Mouse (Mus musculus): Measurements from ENCODE around the gene Vegfc. TPM values are rescaled to one million over a fixed set of nuclear protein-coding genes. Genes with fewer than 3 reads are reported as not detected.
A peak's percentile ranks its signal among the peaks of the same experiment; 100 is the strongest.

Vegfc gene
- polyA plus RNA-seq, 1 experiment from 2014 or later, result 4.0 TPM

DNA sequence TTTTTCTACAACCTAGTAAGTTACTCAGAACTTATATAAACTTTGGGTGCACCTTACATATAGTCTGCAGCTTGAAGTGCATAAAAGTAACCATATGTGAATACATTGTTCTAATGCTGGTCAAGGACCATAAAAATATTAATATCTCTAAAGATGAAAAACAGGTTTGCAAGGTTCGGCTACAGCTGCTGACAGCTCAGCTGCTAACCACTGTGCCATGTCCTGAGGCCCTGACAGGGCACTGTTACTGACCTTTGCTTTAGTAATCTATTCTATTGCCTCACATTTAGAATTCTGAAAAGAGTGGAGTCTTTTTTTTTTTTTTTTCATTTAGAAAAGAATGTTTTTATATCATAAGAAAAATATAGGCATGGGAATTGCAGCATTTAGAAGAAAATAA is 44.9 kb downstream of the Vegfc start:
- H3K9me3 ChIP-seq (ENCODE audit: control insufficient read depth, low read length), result no peaks in the 10 kb centered on the region
- H3K9ac ChIP-seq (ENCODE audit: low read depth, low read length), result no peak overlapping the region
- no peak overlapping the region for H3K4me3 ChIP-seq (ENCODE audit: low read length)
- ATAC-seq, result peak; percentile 96
- H3K27ac ChIP-seq (ENCODE audit: low read length), result no peak overlapping the region
- H3K4me2 ChIP-seq (ENCODE audit: low read depth, low read length), result no peak overlapping the region
- WGBS, result 53% methylated on average over 1 of the region's 1 CpGs
- H3K36me3 ChIP-seq (ENCODE audit: control insufficient read depth, insufficient read depth, low read length), result no peaks in the 10 kb centered on the region
- no peaks in the 10 kb centered on the region for H3K4me1 ChIP-seq (ENCODE audit: control insufficient read depth, insufficient read depth, low read length)
- H3K27me3 ChIP-seq (replicated peaks; ENCODE audit: control insufficient read depth, insufficient read depth, low read length), result no peaks in the 10 kb centered on the region

DNA sequence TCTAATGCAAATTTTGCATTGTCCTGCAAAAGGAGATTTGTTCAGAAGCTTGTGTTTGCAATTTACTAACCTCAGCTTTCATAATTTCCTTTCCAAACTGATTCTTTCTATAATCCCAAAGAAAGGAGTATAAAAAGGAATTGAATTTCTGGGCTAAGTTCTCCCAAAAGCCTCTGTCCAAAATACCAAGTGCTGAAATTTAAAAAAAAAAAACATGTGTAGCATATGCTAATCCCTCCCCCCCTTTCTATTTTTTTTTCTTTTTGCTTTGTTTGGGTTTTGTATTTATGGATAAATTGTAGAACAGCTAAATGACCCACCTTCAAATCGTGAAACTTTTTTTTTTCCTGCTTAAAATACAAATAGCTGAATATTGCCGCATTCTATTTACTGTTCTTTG is 53.2 kb downstream of the Vegfc start:
- H3K4me2 ChIP-seq (ENCODE audit: low read depth, low read length), result no peak overlapping the region
- H3K9ac ChIP-seq (ENCODE audit: low read depth, low read length), result no peak overlapping the region
- no peak for ATAC-seq
- no peaks in the 10 kb centered on the region for H3K27me3 ChIP-seq (replicated peaks; ENCODE audit: control insufficient read depth, insufficient read depth, low read length)
- H3K27ac ChIP-seq (ENCODE audit: low read length), result no peak overlapping the region
- H3K4me3 ChIP-seq (ENCODE audit: low read length), result no peak overlapping the region
- WGBS, result 90% methylated on average over 2 of the region's 2 CpGs
- no peaks in the 10 kb centered on the region for H3K36me3 ChIP-seq (ENCODE audit: control insufficient read depth, insufficient read depth, low read length)
- H3K4me1 ChIP-seq (ENCODE audit: control insufficient read depth, insufficient read depth, low read length), result no peaks in the 10 kb centered on the region
- H3K9me3 ChIP-seq (ENCODE audit: control insufficient read depth, low read length), result no peaks in the 10 kb centered on the region

DNA sequence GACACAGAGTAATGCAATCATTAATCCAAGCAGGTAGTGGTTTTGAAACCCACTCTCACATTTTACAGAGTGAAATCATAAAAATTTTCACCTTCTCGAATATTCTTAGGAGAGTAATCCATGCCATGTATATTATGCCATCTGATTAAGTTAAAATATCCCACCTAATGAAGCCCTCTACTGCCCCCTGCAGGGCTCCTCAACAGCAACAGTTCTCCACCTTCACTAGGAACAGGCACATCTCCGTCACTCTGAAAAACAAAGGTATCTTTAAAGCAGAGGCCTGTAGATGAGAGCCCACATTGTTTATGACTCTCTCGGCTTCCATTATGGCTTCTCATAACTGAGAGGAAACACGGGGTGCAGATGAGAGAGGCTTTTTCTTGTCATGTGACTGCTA is 75.8 kb downstream of the Vegfc start:
- H3K9ac ChIP-seq (ENCODE audit: low read depth, low read length), result no peak overlapping the region

DNA sequence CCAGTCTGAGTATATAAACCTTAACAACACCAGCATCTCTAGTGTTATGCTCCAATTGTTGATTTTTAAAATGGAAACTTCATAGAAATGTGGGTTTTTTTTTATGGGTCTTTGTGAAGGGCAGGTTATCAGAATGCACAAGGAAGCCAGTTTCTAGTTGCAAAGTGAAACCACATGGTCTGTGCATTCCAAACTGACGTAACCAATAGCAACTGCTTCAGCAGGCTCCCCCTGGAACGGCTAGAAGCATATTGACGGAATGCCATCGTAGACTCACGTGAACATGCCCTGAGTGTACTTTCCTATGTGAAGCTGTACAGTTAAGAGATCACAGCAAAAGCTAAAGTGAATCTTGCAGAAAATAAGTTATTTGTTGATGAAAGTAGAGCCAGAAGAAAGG is 86.1 kb downstream of the Vegfc start:
- Histone ChIP-seq H3K27ac (ENCODE audit: low read length) (no peak overlapping the region), H3K4me1 (ENCODE audit: control insufficient read depth, insufficient read depth, low read length) (no peaks in the 10 kb centered on the region; the same call in 1 of the 2 replicates), H3K9ac (ENCODE audit: low read depth, low read length) (no peak overlapping the region), H3K27me3 (replicated peaks; ENCODE audit: control insufficient read depth, insufficient read depth, low read length) (no peaks in the 10 kb centered on the region), H3K9me3 (ENCODE audit: control insufficient read depth, low read length) (no peaks in the 10 kb centered on the region), H3K4me2 (ENCODE audit: low read depth, low read length) (no peak overlapping the region), H3K36me3 (ENCODE audit: control insufficient read depth, insufficient read depth, low read length) (no peaks in the 10 kb centered on the region; the same call in 1 of the 2 replicates), H3K4me3 (ENCODE audit: low read length) (no peak overlapping the region)
- no peak for ATAC-seq
- 22% methylated on average over 5 of the region's 5 CpGs for WGBS

More for the DNA sequence above, 75.8 kb downstream of the Vegfc start:
- H3K9me3 ChIP-seq (ENCODE audit: control insufficient read depth, low read length), result no peaks in the 10 kb centered on the region
- ATAC-seq, result no peak
- no peak overlapping the region for H3K27ac ChIP-seq (ENCODE audit: low read length)
- no peak overlapping the region for H3K4me3 ChIP-seq (ENCODE audit: low read length)
- WGBS, result 62% methylated on average over 4 of the region's 4 CpGs
- H3K27me3 ChIP-seq (replicated peaks; ENCODE audit: control insufficient read depth, insufficient read depth, low read length), result no peaks in the 10 kb centered on the region
- no peaks in the 10 kb centered on the region for H3K36me3 ChIP-seq (ENCODE audit: control insufficient read depth, insufficient read depth, low read length)
- H3K4me1 ChIP-seq (ENCODE audit: control insufficient read depth, insufficient read depth, low read length), result no peaks in the 10 kb centered on the region
- H3K4me2 ChIP-seq (ENCODE audit: low read depth, low read length), result no peak overlapping the region

DNA sequence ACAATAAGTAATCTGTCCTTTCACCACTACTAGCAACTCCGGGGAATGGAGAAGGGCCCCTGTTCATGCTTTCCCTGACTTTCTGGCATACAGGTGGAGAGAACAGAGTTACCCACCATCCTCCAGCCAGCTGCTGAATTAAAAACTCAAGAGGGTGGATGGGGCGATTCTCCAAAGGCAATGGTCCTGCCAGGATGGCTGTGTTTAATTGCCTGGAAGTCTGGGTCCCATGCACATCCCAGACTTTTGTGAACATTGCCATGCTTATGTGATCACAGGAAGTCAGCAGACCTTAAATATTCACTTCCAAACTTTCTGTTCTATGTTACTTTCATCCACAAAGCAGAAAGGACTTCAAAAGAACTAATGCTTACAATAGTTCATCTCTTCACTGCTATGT is 107.9 kb downstream of the Vegfc start:
- no peak overlapping the region for H3K4me3 ChIP-seq (ENCODE audit: low read length)
- no peaks in the 10 kb centered on the region for H3K36me3 ChIP-seq (ENCODE audit: control insufficient read depth, insufficient read depth, low read length)
- no peaks in the 10 kb centered on the region for H3K9me3 ChIP-seq (ENCODE audit: control insufficient read depth, low read length)
- no peak overlapping the region for H3K27ac ChIP-seq (ENCODE audit: low read length)
- no peak overlapping the region for H3K4me2 ChIP-seq (ENCODE audit: low read depth, low read length)
- ATAC-seq, result no peak
- 73% methylated on average over 2 of the region's 2 CpGs for WGBS
- H3K4me1 ChIP-seq (ENCODE audit: control insufficient read depth, insufficient read depth, low read length), result no peaks in the 10 kb centered on the region
- H3K9ac ChIP-seq (ENCODE audit: low read depth, low read length), result no peak overlapping the region
- no peaks in the 10 kb centered on the region for H3K27me3 ChIP-seq (replicated peaks; ENCODE audit: control insufficient read depth, insufficient read depth, low read length)

DNA sequence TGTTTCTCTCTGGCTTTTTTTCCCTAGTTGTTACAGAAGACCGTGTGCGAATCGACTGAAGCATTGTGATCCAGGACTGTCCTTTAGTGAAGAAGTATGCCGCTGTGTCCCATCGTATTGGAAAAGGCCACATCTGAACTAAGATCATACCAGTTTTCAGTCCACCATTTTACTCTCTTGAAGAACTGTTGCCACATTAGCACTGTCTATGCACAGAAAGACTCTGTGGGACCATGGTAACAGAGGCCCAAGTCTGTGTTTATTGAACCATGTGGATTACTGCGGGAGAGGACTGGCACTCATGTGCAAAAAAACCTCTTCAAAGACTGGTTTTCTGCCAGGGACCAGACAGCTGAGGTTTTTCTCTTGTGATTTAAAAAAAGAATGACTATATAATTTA is 108.5 kb downstream of the Vegfc start:
- no peak overlapping the region for H3K9ac ChIP-seq (ENCODE audit: low read depth, low read length)
- H3K27me3 ChIP-seq (replicated peaks; ENCODE audit: control insufficient read depth, insufficient read depth, low read length), result no peaks in the 10 kb centered on the region
- no peak overlapping the region for H3K4me2 ChIP-seq (ENCODE audit: low read depth, low read length)
- no peaks in the 10 kb centered on the region for H3K4me1 ChIP-seq (ENCODE audit: control insufficient read depth, insufficient read depth, low read length)
- no peaks in the 10 kb centered on the region for H3K36me3 ChIP-seq (ENCODE audit: control insufficient read depth, insufficient read depth, low read length)
- H3K27ac ChIP-seq (ENCODE audit: low read length), result no peak overlapping the region
- no peaks in the 10 kb centered on the region for H3K9me3 ChIP-seq (ENCODE audit: control insufficient read depth, low read length)
- no peak overlapping the region for H3K4me3 ChIP-seq (ENCODE audit: low read length)
- 91% methylated on average over 6 of the region's 6 CpGs for WGBS
- no peak for ATAC-seq

DNA sequence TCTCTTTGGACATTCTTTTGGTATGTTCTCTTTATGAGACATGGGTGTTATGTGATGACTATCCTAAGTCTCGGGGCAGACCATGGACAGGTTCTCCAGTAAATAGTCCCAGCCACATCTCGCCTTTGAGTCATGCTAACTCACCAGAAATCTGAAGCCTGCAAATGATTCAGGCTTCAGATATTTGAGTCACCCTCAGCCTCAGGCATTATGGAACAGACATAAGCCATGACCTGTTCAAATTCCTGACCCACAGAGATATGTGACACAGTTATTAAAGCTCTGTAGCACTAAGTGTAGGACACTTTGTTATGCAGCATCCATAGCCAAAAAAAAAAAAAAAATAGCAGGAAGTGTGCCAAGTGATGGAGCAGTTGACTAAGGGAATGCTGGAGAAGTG is 138.8 kb downstream of the Vegfc start:
- Histone ChIP-seq H3K27ac (ENCODE audit: low read length) (no peak overlapping the region), H3K4me2 (ENCODE audit: low read depth, low read length) (no peak overlapping the region), H3K27me3 (replicated peaks; ENCODE audit: control insufficient read depth, insufficient read depth, low read length) (no peaks in the 10 kb centered on the region), H3K9me3 (ENCODE audit: control insufficient read depth, low read length) (no peaks in the 10 kb centered on the region), H3K9ac (ENCODE audit: low read depth, low read length) (no peak overlapping the region), H3K4me3 (ENCODE audit: low read length) (no peak overlapping the region), H3K36me3 (ENCODE audit: control insufficient read depth, insufficient read depth, low read length) (no peaks in the 10 kb centered on the region), H3K4me1 (ENCODE audit: control insufficient read depth, insufficient read depth, low read length) (no peaks in the 10 kb centered on the region)
- 90% methylated on average over 2 of the region's 2 CpGs for WGBS
- ATAC-seq, result no peak

DNA sequence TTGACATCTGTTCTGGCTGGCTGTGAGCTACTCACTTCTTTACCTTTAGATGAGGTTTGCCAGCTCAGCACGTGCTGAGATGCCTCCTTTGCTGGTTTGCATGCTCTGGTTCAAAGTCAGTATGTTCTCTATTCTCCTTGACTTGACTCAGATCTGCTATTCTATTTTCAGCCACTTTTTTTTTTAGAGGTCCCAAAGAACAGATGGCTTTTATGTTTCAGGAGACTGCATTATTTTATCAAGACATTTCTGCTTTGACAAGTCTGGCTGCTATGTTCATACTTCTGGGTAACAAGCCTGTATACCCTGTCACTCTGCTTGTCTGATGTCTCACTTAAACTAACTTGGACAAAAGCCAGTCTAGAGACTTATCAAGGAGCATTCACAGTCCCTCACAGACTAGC is 151.4 kb downstream of the Vegfc start:
- Histone ChIP-seq H3K27me3 (replicated peaks; ENCODE audit: control insufficient read depth, insufficient read depth, low read length) (no peaks in the 10 kb centered on the region), H3K27ac (ENCODE audit: low read length) (no peak overlapping the region), H3K36me3 (ENCODE audit: control insufficient read depth, insufficient read depth, low read length) (no peaks in the 10 kb centered on the region), H3K9me3 (ENCODE audit: control insufficient read depth, low read length) (no peaks in the 10 kb centered on the region), H3K4me2 (ENCODE audit: low read depth, low read length) (no peak overlapping the region), H3K9ac (ENCODE audit: low read depth, low read length) (no peak overlapping the region), H3K4me3 (ENCODE audit: low read length) (no peak overlapping the region), H3K4me1 (ENCODE audit: control insufficient read depth, insufficient read depth, low read length) (no peaks in the 10 kb centered on the region)
- 50% methylated on average over 1 of the region's 1 CpGs for WGBS
- ATAC-seq, result no peak

DNA sequence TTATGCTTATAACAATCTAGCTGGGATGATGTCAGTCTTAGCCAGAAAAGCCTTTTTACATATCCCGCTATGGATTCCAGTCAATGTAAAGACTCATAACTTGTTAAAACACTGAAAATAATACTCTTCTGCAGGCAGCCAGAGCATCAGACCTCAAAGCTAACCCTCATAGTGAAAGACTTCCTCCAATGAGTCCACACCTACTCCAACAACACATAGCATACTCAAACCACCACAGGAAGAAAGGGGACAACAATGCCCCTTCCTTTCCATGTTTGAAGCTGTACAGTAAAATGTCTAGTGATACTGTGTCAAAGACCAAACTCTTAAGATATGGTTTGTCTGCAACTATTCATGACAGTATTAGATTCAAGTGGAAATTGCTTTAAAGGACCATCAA is 153.2 kb downstream of the Vegfc start:
- Histone ChIP-seq H3K9ac (ENCODE audit: low read depth, low read length) (no peak overlapping the region), H3K4me2 (ENCODE audit: low read depth, low read length) (no peak overlapping the region), H3K27ac (ENCODE audit: low read length) (no peak overlapping the region), H3K4me1 (ENCODE audit: control insufficient read depth, insufficient read depth, low read length) (no peaks in the 10 kb centered on the region), H3K9me3 (ENCODE audit: control insufficient read depth, low read length) (no peaks in the 10 kb centered on the region), H3K27me3 (replicated peaks; ENCODE audit: control insufficient read depth, insufficient read depth, low read length) (no peaks in the 10 kb centered on the region), H3K36me3 (ENCODE audit: control insufficient read depth, insufficient read depth, low read length) (no peaks in the 10 kb centered on the region), H3K4me3 (ENCODE audit: low read length) (no peak overlapping the region)
- WGBS, result 89% methylated on average over 1 of the region's 1 CpGs
- ATAC-seq, result no peak

DNA sequence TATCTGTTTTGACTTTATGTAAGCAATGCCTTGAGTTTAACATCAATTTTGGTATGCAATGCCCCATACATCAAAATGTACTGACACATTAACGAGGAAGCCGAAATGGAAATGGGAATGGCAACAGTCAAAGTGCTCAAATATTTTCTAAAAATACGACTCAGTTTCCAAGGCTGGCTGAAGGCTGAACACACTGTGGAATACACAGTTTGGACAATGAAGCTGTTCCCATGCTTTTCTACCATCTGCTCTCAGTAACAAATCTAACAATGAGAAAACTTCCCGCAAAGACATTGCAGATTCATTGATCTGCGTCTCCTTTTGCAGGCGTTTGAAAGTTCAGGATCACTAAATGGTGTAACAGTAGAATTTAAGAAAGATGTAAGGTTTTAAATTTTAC is 155.9 kb downstream of the Vegfc start:
- H3K36me3 ChIP-seq (ENCODE audit: control insufficient read depth, insufficient read depth, low read length), result no peaks in the 10 kb centered on the region
- no peak overlapping the region for H3K4me3 ChIP-seq (ENCODE audit: low read length)
- H3K27ac ChIP-seq (ENCODE audit: low read length), result no peak overlapping the region
- no peaks in the 10 kb centered on the region for H3K27me3 ChIP-seq (replicated peaks; ENCODE audit: control insufficient read depth, insufficient read depth, low read length)
- H3K9ac ChIP-seq (ENCODE audit: low read depth, low read length), result no peak overlapping the region
- no peaks in the 10 kb centered on the region for H3K9me3 ChIP-seq (ENCODE audit: control insufficient read depth, low read length)
- H3K4me1 ChIP-seq (ENCODE audit: control insufficient read depth, insufficient read depth, low read length), result no peaks in the 10 kb centered on the region
- no peak overlapping the region for H3K4me2 ChIP-seq (ENCODE audit: low read depth, low read length)
- 63% methylated on average over 6 of the region's 6 CpGs for WGBS
- ATAC-seq, result no peak

Data from intestine, embryonic 16.5 days (tissue).